Comparison of ENCODE assay signal across 9 mouse cellular contexts in the genomic region with DNA sequence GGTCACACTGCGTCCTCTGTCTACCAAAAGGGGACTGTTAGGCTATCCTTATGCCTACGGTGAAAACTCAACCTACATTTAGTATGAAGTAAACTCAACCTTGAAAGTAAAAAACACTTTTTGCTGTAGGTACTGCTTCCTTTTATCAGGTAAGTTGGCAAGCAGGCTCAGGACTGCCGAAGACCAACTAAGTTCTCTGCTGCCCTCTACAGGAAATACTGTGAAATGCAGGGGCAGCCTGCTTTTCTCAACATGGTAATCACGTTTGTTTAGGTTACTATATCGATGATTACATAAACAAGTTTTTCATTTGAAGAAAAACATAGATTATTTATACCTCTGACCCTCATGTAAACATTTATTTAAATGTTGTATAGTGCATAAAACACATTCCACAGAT. TPM values are rescaled to one million over a fixed set of nuclear protein-coding genes. Genes with fewer than 3 reads are reported as not detected.
A peak's percentile ranks its signal among the peaks of the same experiment; 100 is the strongest.
DNase-seq lines count a peak whose midpoint lies in the region; ATAC-seq lines count a peak whose summit lies in the region.
"Had no signal": no experiment of that assay in that cellular context is flagged by ENCODE, and none has a peak within 500 bp of the region (broad histone marks: within the 10 kb centered on the region; RNA-seq: fewer than 3 reads in every experiment).

No protein-coding gene starts in this region.

- H3K9ac ChIP-seq in forebrain, embryonic 13.5 days = no peak overlapping the region
- no peak overlapping the region for H3K9ac ChIP-seq in forebrain, embryonic 16.5 days (replicated peaks; ENCODE audit: low read depth, low read length)
- H3K9ac ChIP-seq: lung, embryonic 15.5 days had no signal

- H3K9me3 ChIP-seq in forebrain, embryonic 13.5 days (replicated peaks) = no peaks in the 10 kb centered on the region
- H3K9me3 ChIP-seq in forebrain, embryonic 16.5 days (ENCODE audit: control insufficient read depth, low read length) = no peaks in the 10 kb centered on the region
- H3K9me3 ChIP-seq: lung, embryonic 15.5 days had no signal

- 37% methylated on average over 5 of the region's 5 CpGs for WGBS in forebrain, embryonic 13.5 days
- 31% methylated on average over 5 of the region's 5 CpGs for WGBS in forebrain, embryonic 16.5 days

- H3K27me3 ChIP-seq in forebrain, embryonic 13.5 days = no peaks in the 10 kb centered on the region
- H3K27me3 ChIP-seq in forebrain, embryonic 16.5 days (replicated peaks; ENCODE audit: control insufficient read depth, insufficient read depth, low read length) = no peaks in the 10 kb centered on the region
- H3K27me3 ChIP-seq: lung, embryonic 15.5 days had no signal

- ATAC-seq in forebrain, embryonic 13.5 days = 0 out of 2 replicates have a peak, but pooled peaks have one; percentile 19
- ATAC-seq in forebrain, embryonic 16.5 days = no peak

- H3K4me1 ChIP-seq in forebrain, embryonic 13.5 days = 0 out of 2 replicates have a peak, but pooled peaks cover 7% of the 10 kb centered on the region
- H3K4me1 ChIP-seq in forebrain, embryonic 16.5 days (replicated peaks; ENCODE audit: control insufficient read depth, insufficient read depth, low read length) = peaks cover 3% of the 10 kb centered on the region; the same call in 1 of the 2 replicates

- H3K4me3 ChIP-seq in forebrain, embryonic 13.5 days = no peak overlapping the region
- no peak overlapping the region for H3K4me3 ChIP-seq in forebrain, embryonic 16.5 days (replicated peaks; ENCODE audit: low read length)
- H3K4me3 ChIP-seq: lung, embryonic 15.5 days had no signal

- no peak overlapping the region for H3K27ac ChIP-seq in forebrain, embryonic 13.5 days
- H3K27ac ChIP-seq in forebrain, embryonic 16.5 days (ENCODE audit: low read length) = no peak overlapping the region
- H3K27ac ChIP-seq: lung, embryonic 15.5 days had no signal

- peak; percentile 87 for DNase-seq in CD4-positive, CD25-positive, alpha-beta regulatory T cell, adult 2 months (ENCODE audit: low read depth, low spot score)
- DNase-seq in c-Kit-positive CD71-negative TER-119-negative erythroid progenitor cells, embryonic 14.5 days (ENCODE audit: low read depth) = peak; percentile 68
- DNase-seq in fibroblast of lung, adult 2 months (ENCODE audit: low read depth) = peak; percentile 26
- DNase-seq in kidney, postnatal 14 days = peak; percentile 87
- DNase-seq in lung, adult 18-20 months = peak; percentile 62 to 80
- DNase-seq in skeletal muscle tissue, adult 2 months (ENCODE audit: low read depth, low spot score) = peak; percentile 65

- H3K4me2 ChIP-seq in forebrain, embryonic 13.5 days = no peak overlapping the region
- no peak overlapping the region for H3K4me2 ChIP-seq in forebrain, embryonic 16.5 days (ENCODE audit: low read length)
- H3K4me2 ChIP-seq: lung, embryonic 15.5 days had no signal

- H3K36me3 ChIP-seq in forebrain, embryonic 13.5 days (ENCODE audit: poor library complexity, severe bottlenecking) = peaks cover 4% of the 10 kb centered on the region; the same call in 1 of the 2 replicates
- no peaks in the 10 kb centered on the region for H3K36me3 ChIP-seq in forebrain, embryonic 16.5 days (ENCODE audit: control insufficient read depth, insufficient read depth)
- H3K36me3 ChIP-seq: lung, embryonic 15.5 days had no signal

RNA-seq across cellular contexts. Expression of gene Net1, which starts 21.1 kb away (rescaled TPM):
- polyA plus RNA-seq in forebrain, embryonic 13.5 days (2015; fragmentation: Nextera tagmentation; extraction: Ambion mirVana) = 23.4 and 24.1 TPM in 2 replicates
- 14.2 and 15.1 TPM in 2 replicates for polyA plus RNA-seq in forebrain, embryonic 16.5 days (2015; fragmentation: Nextera tagmentation; extraction: Ambion mirVana)

RNA-seq across cellular contexts. Expression of gene Tubal3, which starts 21.2 kb away (rescaled TPM):
- not detected in 2 replicates for polyA plus RNA-seq in forebrain, embryonic 13.5 days (2015; fragmentation: Nextera tagmentation; extraction: Ambion mirVana)
- polyA plus RNA-seq in forebrain, embryonic 16.5 days (2015; fragmentation: Nextera tagmentation; extraction: Ambion mirVana) = 0.10 TPM in 1 of 2 replicates, not detected in the other
- polyA plus RNA-seq: lung, embryonic 15.5 days had no signal

RNA-seq across cellular contexts. Expression of gene Calm5, which starts 42.9 kb away (rescaled TPM):
- polyA plus RNA-seq in forebrain, embryonic 13.5 days (2015; fragmentation: Nextera tagmentation; extraction: Ambion mirVana) = not detected in 2 replicates
- polyA plus RNA-seq in forebrain, embryonic 16.5 days (2015; fragmentation: Nextera tagmentation; extraction: Ambion mirVana) = not detected in 2 replicates
- polyA plus RNA-seq: lung, embryonic 15.5 days had no signal

RNA-seq across cellular contexts. Expression of gene Ucn3, which starts 48.2 kb away (rescaled TPM):
- polyA plus RNA-seq in forebrain, embryonic 13.5 days (2015; fragmentation: Nextera tagmentation; extraction: Ambion mirVana) = not detected in 2 replicates
- 0.21 and 0.56 TPM in 2 replicates for polyA plus RNA-seq in forebrain, embryonic 16.5 days (2015; fragmentation: Nextera tagmentation; extraction: Ambion mirVana)
- polyA plus RNA-seq: lung, embryonic 15.5 days had no signal

RNA-seq across cellular contexts. Expression of gene Calm4, which starts 59.4 kb away (rescaled TPM):
- not detected in 2 replicates for polyA plus RNA-seq in forebrain, embryonic 13.5 days (2015; fragmentation: Nextera tagmentation; extraction: Ambion mirVana)
- 0.55 TPM in 1 of 2 replicates, not detected in the other for polyA plus RNA-seq in forebrain, embryonic 16.5 days (2015; fragmentation: Nextera tagmentation; extraction: Ambion mirVana)
- polyA plus RNA-seq: lung, embryonic 15.5 days had no signal

Comparison
In these comparisons a context has a peak if more than half of its experiments do, and no peak if none do; other contexts are left out.
1. DNase-seq: peak in every context shown above with its lines; median percentile 87 in CD4-positive, CD25-positive, alpha-beta regulatory T cell, adult 2 months; 87 in kidney, postnatal 14 days; 71 in lung, adult 18-20 months; 68 in c-Kit-positive CD71-negative TER-119-negative erythroid progenitor cells, embryonic 14.5 days; 65 in skeletal muscle tissue, adult 2 months; 26 in fibroblast of lung, adult 2 months.